Mouse (Mus musculus) kidney, postnatal 4 days (tissue): ENCODE measurements around the gene Zfp13.
"Not testable (repeated sequence)": the region's sequence is repeated elsewhere in the genome, so short reads cannot be mapped to it uniquely, and the experiment has no call there.

ENCODE experiments used
- DNase-seq, 2 experiments: peaks; one replicate each; pipeline ENCODE4 v3.0.0; 2021; ENCODE audit warnings: mixed read lengths in 2 of 2

Zfp13 gene

DNA sequence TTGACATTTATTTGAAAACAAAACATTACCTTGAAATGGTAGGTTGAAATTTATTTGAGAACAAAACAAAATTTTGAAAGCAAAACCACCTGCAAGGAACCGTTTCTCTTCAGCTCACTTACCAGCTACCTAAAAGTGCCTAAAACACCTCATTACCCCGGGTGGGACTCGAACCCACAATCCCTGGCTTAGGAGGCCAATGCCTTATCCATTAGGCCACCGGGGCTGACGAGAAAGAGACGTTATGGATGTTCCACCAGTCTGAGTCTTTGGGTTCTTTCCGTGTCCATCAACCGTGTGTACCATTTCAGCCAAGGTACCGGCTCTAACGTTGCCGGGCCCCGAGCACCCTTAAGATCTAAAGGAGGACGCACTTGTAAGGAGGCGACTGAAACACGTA is 50.7 kb downstream of the Zfp13 start:
- peak; percentile 73 to 79 for DNase-seq

DNA sequence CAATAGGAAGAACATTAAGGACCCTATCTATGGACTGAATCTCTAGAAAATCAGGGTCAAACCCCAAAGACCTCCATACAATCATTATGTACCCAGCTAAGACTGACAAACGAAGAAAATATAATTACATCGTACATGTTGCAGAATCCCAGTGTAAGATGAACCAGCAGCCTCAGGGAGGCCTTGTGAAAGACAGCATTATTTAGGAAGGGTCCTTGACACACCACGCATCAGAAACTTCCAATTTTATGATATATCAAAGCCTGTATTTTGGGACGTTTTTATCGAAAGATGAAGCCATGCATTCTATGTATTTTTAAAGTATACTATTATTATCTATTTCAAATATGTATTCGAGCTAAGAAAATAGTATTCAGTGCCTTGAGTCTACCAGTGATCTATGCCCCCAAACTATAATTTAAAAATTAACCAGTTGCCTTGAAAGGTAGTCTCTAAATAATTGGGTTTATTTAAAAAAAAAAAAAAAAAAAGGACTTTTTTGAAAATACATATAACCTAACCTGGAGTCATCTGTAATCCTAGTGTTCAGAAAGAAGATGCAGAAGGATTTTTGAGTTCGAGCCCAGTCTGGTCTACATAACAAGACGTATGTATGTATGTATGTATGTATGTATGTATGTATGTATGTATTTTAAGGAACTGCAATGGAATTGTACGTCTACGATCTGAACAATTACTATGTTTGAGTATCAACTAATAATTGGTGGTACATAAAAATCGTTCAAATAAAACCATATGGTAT is 51.4 kb downstream of the Zfp13 start:
- peak in 1 of 2 experiments; percentile 0 for DNase-seq

- DNase-seq, result peak; percentile 83 to 87
These were observed 52.4 kb downstream of the Zfp13 start for GRCm38 (mm10) chr17:23546702-23547505.

DNA sequence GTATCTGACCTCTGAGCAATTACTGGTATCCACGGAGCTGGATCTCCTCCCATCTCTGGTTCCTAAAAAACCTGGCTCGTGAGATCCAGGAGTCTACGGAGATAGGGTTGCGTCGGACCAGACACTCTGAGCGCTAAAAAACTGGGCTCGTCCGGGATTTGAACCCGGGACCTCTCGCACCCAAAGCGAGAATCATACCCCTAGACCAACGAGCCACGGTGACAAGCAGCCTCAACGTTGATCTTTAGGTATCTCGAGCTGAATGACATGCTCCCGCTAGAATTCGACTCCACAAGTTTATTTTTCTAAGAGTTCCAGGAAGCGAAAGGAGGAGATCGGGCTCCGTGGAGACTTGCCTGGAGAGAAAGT is 53.0 kb downstream of the Zfp13 start:
- peak; percentile 77 to 82 for DNase-seq

DNA sequence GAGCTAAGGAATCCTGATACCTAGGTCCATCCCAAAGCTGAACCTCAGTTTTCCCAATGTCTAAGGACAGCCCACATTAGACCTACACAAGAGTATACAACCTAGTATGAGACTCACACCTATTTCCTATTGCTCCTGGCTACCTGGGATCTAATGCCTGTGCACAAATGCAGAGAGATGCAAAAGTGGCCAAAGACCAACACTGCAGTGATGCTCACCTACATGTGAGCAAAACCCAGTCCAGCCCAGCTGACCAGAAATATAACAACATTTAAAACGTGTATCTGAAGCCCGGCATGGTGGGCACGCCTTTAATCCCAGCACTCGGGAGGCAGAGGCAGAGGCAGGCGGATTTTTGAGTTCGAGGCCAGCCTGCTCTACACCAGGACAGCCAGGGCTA is 53.4 kb downstream of the Zfp13 start:
- no peak for DNase-seq

DNA sequence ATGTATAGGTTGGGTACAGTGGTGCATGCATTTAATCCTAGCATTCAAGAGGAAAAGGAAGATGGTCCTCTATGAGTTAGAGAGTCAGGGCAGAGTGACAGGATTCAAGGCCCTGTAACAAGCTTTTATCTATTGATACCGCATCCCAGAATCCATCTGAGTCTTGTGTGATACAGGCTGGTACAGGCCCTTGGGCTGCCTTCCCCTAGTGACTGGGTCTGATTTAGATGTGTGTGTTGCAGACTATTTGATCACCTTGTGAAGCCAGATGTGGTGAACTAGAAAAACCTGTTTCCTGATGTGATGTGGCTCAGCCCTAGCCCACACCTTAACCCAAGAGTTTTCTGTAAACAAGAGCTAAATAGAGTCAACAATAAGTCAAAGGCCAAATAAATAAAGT is 54.5 kb downstream of the Zfp13 start:
- DNase-seq, result no peak

GRCm38 (mm10) chr17:23543983-23544382 is 55.3 kb downstream of the Zfp13 start:
- DNase-seq, result no peak

GRCm38 (mm10) chr17:23543325-23543724 is 56.0 kb downstream of the Zfp13 start:
- peak in 1 of 2 experiments; percentile 49 for DNase-seq

GRCm38 (mm10) chr17:23542835-23543234 is 56.5 kb downstream of the Zfp13 start:
- DNase-seq, result no peak

GRCm38 (mm10) chr17:23542004-23542720 is 57.1 kb downstream of the Zfp13 start:
- no peak for DNase-seq

- DNase-seq, result no peak
These were observed 58.4 kb downstream of the Zfp13 start for GRCm38 (mm10) chr17:23540605-23541475.

DNA sequence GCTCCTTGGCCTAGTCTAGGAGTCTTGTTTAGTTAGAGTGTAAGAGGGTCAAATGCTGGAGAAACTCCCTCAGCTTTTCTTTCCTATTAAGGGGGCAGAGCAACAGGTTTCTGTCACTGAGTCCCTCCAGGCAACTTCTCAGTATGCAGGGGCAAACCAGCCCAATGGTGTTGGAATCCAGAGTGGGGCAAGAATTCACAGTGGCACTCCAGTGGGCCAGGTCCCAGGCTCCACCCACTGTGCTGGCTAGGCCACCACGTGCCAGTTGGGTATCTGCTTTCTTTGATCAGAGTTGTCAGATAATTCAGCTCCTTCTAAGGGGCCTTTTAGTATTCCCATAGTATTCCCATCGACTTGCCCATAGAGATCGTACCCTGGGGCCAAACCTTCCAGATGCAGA is 59.2 kb downstream of the Zfp13 start:
- no peak for DNase-seq

DNA sequence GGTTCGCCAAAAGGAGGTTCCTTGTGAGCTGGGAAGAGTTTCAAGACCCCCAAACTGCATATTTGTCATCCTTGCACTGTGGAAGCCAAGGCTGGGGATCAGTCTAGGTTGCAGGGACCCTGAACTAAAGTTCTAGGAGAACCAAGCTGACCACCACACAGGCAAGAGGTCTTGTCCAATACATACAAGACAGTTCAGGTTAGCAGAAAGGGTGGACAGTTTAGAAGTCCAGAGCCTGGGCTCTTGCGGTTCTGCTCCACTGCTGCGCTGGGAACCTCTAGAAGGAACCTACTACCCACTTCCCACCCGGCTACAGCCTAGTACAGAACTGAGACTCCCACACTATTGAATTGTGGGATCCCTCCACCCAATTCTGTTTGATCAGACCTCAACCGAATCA is 59.7 kb downstream of the Zfp13 start:
- DNase-seq, result no peak

DNA sequence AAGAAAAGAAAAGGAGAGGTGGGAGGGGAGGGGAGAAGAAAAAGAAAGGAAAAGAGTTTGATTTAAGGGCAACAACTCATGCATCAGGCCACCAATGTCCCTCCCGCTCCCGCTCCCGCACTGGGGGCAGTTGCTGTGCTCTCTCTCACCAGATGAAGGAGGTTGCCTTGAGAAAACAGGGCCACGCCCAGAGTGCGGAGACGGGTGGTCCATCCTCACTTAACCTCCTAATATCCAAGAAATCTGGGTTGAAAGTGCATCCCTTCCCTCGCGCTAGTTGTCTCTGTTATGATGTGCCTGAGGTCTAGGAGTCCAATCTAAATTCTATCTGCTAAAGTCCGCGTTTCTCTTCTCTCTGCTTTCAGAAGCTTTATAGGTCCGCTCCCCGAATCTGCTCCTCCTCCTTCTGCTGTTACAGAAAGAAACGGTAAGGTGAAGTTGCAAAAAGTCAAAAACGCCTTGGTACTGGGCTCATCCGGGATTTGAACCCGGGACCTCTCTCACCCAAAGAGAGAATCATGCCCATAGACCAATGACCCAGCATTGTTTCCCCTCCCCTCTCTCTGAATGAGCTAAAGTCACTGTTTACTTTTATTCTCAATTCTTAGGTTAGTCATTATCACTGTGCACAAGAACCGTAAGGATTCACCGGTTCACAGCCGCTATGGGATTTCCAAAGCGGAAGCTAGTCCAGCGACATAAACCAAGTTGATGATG is 60.8 kb downstream of the Zfp13 start:
- no peak for DNase-seq

DNA sequence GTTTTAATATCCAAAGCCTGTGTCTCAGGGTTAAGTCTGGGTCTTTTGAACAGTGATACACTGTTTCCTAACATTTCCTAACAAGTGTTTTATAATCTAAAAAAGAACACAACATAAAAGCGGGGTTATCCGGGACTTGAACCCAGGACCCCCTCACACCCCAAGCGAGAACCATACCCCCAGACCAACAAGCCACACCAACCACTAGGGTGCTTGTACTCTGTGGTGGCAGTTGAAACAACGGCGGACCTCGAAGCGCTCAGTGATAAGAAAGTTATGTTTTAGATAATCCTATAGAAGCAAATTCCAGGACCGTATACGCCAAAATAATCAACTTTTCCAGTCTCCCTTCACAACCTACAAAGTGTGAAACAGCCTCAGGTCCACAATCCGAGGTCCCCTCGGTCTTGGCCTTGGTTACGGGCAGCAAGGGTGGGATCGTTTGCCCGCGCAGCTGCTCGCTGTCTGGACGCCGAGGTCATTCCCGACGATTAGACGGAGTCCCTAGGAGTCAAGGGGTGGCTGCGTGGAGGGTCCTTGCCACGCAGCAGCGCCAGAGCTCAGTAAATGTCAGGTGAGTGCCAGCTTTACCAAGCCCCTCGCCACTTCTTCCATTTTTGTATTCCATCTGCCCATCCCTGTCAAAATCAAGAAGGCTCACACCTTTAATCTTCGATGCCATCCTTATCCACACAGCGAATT is 61.6 kb downstream of the Zfp13 start:
- DNase-seq, result no peak

DNA sequence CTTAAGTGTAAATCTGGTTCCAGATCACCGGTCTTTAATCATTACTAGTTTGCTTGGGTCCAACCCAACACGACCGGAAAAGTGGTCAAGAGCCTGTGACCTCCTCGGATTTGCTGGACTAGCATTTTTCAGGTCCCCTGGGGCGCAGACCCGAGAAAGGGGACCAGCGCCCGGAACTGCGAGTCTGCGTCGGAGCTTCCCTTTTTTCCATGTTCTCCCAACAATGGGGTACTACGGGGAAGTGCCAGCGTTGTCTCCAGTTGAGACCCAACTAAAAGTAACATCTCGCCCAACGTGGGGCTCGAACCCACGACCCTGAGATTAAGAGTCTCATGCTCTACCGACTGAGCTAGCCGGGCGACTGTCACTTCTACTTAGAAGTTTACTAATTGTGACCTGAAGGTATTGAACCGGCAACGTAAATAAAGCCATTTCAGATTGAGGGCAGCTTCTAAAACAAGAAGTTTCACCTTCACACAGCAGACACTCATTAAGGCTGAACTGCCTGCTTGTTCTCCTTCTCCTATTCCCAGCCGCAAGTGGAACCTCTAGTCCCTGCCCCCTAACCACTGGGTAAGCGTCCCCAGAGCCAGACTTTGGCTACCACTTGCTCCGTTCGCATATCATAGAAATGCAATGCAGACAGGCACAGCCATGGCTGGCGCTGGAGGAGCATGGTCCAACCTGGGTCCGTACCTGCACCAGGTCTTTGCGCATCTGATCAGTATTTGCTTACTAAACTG is 64.1 kb downstream of the Zfp13 start:
- not testable (repeated sequence) for DNase-seq

- not testable (repeated sequence) for DNase-seq
These were observed 65.4 kb downstream of the Zfp13 start for GRCm38 (mm10) chr17:23533591-23534490.

DNA sequence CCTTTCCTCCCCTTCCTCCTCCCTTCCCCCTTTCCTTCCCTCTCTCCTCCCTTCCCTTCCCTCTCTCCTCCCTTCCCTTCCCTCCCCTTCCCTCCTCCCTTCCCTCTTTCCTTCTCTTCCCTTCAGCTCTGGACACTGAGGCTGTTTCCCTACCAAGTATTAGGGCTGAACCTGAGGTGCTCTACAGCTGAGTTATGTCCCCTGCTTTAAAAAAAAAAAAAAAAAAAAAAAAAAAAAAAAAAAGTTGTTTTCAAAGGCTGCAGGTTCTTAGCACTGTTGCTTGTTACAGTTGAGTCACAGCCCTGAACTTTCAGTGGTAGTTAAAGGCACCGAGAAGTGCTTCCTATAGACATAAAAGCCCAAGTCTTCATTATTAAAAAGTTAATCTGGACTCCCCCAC is 67.9 kb downstream of the Zfp13 start:
- DNase-seq, result not testable (repeated sequence)
